Mouse (Mus musculus) stomach, embryonic 14.5 days (tissue): Measurements from ENCODE around the gene Tapbpl. TPM values are rescaled to one million over a fixed set of nuclear protein-coding genes. Genes with fewer than 3 reads are reported as not detected.

Experiments used
- ATAC-seq: fragments of 200-750 bp; cut with Nextera tagmentation; 2 replicates; pipeline ENCODE4 v1.8.0; 2017; ENCODE audit warnings: low read depth, moderate TSS enrichment; ENCODE audit not compliant: insufficient number of reproducible peaks, insufficient read depth, low FRiP score
- H3K27ac ChIP-seq: fragments of 300-500 bp; sonication (generic); 2 replicates; pipeline ENCODE4 v1.5.1; 2014; ENCODE audit warnings: mild to moderate bottlenecking, low read length, moderate library complexity, mixed read lengths
- H3K27me3 ChIP-seq: fragments of 300-500 bp; sonication (generic); 2 replicates; pipeline ENCODE4 v1.6.1; 2014; ENCODE audit warnings: low read length, control low read depth, mixed read lengths; ENCODE audit not compliant: control insufficient read depth, insufficient read depth
- H3K36me3 ChIP-seq: fragments of 300-500 bp; sonication (generic); 2 replicates; pipeline ENCODE4 v1.6.1; 2014; ENCODE audit warnings: mild to moderate bottlenecking, control low read depth, low read length, moderate library complexity, mixed read lengths; ENCODE audit not compliant: control insufficient read depth, insufficient read depth
- H3K4me1 ChIP-seq: fragments of 300-500 bp; sonication (generic); 2 replicates; pipeline ENCODE4 v1.6.1; 2014; ENCODE audit warnings: low read length, control low read depth, mixed read lengths; ENCODE audit not compliant: control insufficient read depth, insufficient read depth
- H3K4me2 ChIP-seq: fragments of 300-500 bp; sonication (generic); replicated peaks from 2 replicates; pipeline ENCODE4 v1.6.1; 2014; ENCODE audit warnings: low read depth, low read length, control low read depth
- H3K4me3 ChIP-seq: fragments of 300-500 bp; sonication (generic); 2 replicates; pipeline ENCODE4 v1.5.1; 2014; ENCODE audit warnings: low read depth, low read length, control low read depth
- H3K9ac ChIP-seq: fragments of 300-500 bp; sonication (generic); replicated peaks from 2 replicates; pipeline ENCODE4 v1.6.1; 2014; ENCODE audit warnings: low read depth, mild to moderate bottlenecking, control low read depth, low read length, moderate library complexity, mixed read lengths
- H3K9me3 ChIP-seq: fragments of 300-500 bp; sonication (generic); 2 replicates; pipeline ENCODE4 v1.6.1; 2016; ENCODE audit warnings: low read depth, low read length, control low read depth; ENCODE audit not compliant: control insufficient read depth
- WGBS: fragments of 180-500 bp; shearing (Covaris S2); extraction: QIAGEN DNeasy Blood & Tissue Kit; methylation state at CpG from one replicate; pipeline ENCODE4 v1.1.7; 2014; 5-methylcytosine and 5-hydroxymethylcytosine counted together
- polyA plus RNA-seq: library from polyadenylated mRNA; unstranded; fragments of >200 nt; fragmentation: Nextera tagmentation; extraction: Ambion mirVana; gene quantifications from 2 replicates; pipeline ENCODE4 v1.2.1, GENCODE M21; 2014

The Tapbpl gene
- polyA plus RNA-seq = 4.7 and 5.2 TPM in 2 replicates

DNA sequence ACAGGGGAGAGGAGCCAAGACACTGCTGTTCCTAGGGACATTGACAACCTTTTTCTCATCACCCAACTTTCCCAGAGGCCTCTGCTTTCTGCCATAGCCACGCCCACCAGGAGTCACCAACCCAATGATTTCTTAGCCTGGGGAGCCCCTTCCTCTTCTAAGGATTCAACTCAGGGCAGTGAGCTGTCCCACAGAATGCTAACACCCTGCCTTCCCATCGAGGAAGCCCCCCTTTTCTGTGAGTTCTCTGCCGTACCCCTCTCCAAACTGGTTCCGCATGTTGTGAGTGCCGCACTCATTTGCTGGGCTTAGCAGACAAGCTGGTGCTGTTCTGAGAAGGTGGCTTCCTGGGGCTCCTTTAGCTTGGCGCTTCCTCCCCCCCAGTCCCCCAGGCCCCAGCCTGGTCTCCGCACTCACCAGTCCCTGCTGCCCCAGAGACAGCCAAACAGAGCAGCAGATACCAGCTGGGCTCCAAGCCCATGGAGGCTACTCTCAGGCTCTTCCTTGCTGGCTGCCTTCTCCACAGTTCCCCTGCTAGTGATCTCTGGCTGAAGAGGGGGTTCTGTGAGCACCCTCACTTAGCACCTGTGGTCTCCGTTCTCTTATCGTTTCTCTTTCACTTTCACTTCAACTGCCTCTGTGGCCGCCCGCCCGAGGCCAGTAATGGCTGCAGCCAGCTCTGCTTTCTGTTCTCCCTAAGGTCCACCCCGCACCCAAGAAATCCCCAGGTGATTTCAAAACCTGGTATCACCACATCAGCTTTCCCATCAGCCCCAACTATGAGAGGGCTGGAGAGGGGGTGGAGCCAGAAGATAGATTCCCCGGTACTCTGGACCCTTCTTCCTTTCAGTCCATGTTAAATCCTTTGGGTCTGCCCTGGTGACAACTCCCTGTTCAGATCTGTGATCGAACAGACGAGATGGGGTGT is at the start of gene Tapbpl:
Tapbpl (minus strand) TSS at position 744 of the 928 bp plus-strand sequence.
- peak within 1 kb of the TSS; percentile 47 for H3K4me3 ChIP-seq
- H3K27me3 ChIP-seq = no peaks in the 10 kb centered on the region
- H3K36me3 ChIP-seq = no peaks in the 10 kb centered on the region
- peak; percentile 50 for ATAC-seq
- no peaks in the 10 kb centered on the region for H3K9me3 ChIP-seq
- peak within 1 kb of the TSS; percentile 82 for H3K9ac ChIP-seq
- 1% methylated on average over 16 of the region's 16 CpGs for WGBS
- H3K27ac ChIP-seq = peak within 1 kb of the TSS; percentile 81
- peak within 1 kb of the TSS; percentile 97 for H3K4me2 ChIP-seq
- H3K4me1 ChIP-seq = 0 out of 2 replicates have a peak, but pooled peaks cover 5% of the 10 kb centered on the region

DNA sequence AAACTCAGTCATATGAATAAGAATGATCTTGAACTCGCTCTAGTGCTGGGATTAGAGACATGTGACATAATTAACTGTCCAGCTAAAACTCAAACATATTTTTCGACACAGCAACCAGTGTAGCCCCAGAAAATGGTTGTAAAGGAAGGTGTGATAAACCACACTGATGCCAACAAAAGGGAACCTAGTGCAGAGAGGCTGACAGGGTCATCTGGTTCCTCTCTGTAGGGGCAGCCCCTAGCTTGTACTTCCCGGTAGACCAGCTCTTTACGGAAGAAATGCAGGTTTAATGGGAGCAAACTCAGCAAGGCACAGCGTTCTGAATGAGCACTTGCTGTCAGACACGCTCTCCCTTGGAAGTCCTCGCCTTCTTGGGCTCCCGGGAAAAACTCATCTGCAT is 48.1 kb upstream of the Tapbpl start:
- ATAC-seq = no peak
- Histone ChIP-seq H3K4me1 (0 out of 2 replicates have a peak, but pooled peaks cover 4% of the 10 kb centered on the region), H3K9ac (no peak overlapping the region), H3K4me3 (no peak overlapping the region), H3K36me3 (no peaks in the 10 kb centered on the region), H3K9me3 (no peaks in the 10 kb centered on the region; the same call in 1 of the 2 replicates), H3K4me2 (no peak overlapping the region), H3K27ac (no peak overlapping the region), H3K27me3 (no peaks in the 10 kb centered on the region)
- WGBS = 61% methylated on average over 8 of the region's 8 CpGs

DNA sequence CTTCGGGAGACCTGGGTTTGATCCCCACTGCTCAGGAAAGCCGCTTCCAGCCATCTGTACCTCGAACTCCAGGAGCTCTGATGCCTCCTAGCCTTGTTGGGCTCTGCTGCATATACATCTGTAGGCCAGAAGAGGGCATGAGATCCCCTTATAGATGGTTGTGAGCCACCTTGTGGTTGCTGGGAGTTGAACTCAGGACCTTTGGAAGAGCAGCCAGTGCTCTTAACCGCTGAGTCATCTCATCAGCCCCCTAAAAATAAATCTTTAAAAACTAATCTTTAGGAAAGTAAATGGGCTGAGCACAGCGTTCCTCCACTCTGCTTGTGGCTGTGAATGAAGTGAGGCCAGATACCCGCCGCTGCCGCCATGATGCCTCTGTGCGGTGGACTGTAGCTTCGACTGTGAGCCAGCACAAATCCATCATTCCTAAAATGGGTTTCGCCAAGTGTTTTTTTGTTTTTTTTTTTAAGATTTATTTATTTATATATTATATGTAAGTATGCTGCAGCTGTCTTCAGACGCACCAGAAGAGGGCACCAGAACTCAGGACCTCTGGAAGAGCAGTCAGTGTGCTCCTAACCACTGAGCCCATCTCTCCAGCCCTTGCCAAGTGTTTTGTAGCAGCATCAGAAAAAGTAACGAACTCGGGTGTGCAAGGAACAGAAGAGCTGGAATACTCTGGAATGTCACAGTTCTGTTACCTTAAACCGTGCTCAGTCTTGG is 43.3 kb upstream of the Tapbpl start:
- Histone ChIP-seq H3K27me3 (no peaks in the 10 kb centered on the region), H3K4me1 (0 out of 2 replicates have a peak, but pooled peaks cover 3% of the 10 kb centered on the region), H3K9ac (no peak overlapping the region), H3K36me3 (no peaks in the 10 kb centered on the region), H3K4me2 (no peak overlapping the region), H3K27ac (no peak overlapping the region), H3K4me3 (no peak overlapping the region), H3K9me3 (no peaks in the 10 kb centered on the region)
- no peak for ATAC-seq
- WGBS = 55% methylated on average over 15 of the region's 15 CpGs

DNA sequence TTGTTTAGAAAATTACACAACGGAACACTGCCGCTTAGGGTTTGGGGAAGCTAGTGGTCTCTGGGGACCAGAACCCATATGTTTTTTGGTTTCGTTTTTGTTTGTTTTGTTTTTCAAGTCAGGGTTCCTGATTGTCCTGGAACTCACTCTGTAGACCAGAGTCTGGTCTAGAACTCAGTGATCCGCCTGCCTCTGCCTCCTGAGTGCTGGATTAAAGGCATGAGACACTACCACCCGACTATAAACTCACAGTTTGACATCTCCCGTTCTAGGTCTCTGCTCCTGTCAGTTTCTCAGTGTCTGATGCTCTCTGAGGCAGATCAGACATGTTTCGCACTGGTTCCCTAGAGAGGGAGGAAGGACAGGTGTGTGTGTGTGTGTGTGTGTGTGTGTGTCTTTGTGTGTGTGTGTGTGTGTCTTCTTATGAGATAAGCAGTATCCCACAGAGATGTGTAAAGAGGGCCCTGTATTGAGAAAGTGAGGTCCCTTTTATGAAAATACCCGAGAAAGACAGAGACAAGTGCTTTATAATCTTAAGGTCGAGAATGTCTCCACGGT is 40.6 kb upstream of the Tapbpl start:
- WGBS = 78% methylated on average over 10 of the region's 10 CpGs
- H3K9ac ChIP-seq = no peak overlapping the region
- H3K27me3 ChIP-seq = no peaks in the 10 kb centered on the region
- H3K36me3 ChIP-seq = no peaks in the 10 kb centered on the region
- H3K9me3 ChIP-seq = no peaks in the 10 kb centered on the region
- no peak overlapping the region for H3K4me2 ChIP-seq
- ATAC-seq = no peak
- 0 out of 2 replicates have a peak, but pooled peaks cover 3% of the 10 kb centered on the region for H3K4me1 ChIP-seq
- H3K27ac ChIP-seq = no peak overlapping the region
- H3K4me3 ChIP-seq = no peak overlapping the region

DNA sequence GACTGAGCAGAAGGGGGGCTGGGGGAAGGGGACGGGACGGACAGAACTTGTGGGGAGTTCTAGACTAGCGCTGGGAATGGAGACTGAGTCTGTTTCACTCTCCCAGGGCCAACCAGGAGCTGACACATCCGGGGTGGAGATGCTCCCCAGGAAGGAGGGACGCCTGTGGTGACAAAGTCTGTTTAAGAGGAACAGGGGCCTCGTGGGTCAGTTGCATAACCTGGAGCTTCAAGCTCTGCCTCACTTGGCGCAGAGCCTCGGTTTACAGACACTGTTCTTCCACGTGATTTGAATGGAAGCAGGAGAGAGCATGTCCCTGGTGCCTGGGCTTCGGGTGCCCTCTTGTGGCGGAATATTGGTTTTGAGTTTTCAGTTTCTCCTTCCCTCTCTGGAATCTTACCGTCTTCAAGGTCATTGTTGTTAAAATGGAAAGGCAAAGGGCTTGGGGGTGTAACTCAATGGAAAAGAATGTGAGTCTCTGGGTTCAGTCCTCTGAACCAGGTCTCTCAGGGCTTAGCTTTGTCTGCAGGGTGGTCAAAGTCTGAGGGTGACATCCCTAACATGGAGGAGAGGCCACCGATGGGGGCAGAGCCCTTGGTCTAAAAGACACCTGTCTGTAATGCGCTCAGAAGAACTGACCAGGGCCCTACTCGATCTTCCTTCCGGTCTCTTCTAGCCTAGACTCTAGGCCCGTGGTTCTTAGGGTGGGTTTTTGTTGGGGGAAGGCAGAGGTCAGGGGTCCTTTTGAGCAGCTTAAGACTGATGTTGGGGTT is 40.0 kb upstream of the Tapbpl start:
- Histone ChIP-seq H3K9me3 (no peaks in the 10 kb centered on the region), H3K27ac (no peak overlapping the region), H3K4me2 (peak overlapping the region; percentile 39), H3K4me1 (0 out of 2 replicates have a peak, but pooled peaks cover 3% of the 10 kb centered on the region), H3K27me3 (no peaks in the 10 kb centered on the region), H3K9ac (no peak overlapping the region), H3K36me3 (no peaks in the 10 kb centered on the region), H3K4me3 (no peak overlapping the region)
- peak; percentile 83 for ATAC-seq
- WGBS = 17% methylated on average over 17 of the region's 17 CpGs

DNA sequence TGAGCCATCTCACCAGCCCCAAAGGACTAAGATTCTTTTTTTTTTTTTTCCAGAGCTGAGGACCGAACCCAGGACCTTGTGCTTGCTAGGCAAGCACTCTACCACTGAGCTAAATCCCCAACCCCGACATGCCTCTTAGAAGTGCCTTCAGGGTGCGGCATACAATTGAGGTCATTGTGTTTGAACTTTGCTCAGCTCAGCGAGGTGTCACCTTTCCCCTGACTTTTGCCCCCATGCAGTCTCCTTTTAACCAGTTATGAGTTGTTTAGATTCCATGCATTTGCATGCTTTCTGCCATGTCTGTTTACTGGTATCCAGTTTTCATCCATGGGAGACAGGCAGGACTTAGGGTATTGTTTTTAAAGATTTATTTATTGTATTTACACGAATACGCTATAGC is 37.1 kb upstream of the Tapbpl start:
- 47% methylated on average over 6 of the region's 6 CpGs for WGBS
- no peak for ATAC-seq

DNA sequence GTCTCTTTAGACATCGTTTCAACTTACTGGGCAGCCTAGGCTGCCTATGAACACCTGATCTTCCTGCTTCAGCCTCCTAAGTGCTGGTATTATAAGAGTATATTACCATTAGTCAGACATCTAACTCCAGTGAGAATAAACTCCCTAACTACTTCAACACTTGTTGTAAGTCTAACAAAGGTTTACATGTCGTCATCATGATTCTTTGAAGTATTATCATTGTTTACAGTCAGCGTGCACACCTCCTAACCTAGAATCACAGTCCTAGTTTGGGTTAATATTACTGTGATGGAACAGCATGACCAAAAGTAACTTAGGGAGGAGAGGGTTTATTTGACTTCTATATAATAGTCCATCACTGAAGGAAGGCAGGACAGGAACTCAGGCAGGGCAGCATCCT is 35.8 kb upstream of the Tapbpl start:
- no peaks in the 10 kb centered on the region for H3K9me3 ChIP-seq
- WGBS = 68% methylated on average over 3 of the region's 3 CpGs
- no peaks in the 10 kb centered on the region for H3K27me3 ChIP-seq
- ATAC-seq = no peak
- H3K9ac ChIP-seq = no peak overlapping the region
- no peak overlapping the region for H3K4me2 ChIP-seq
- no peaks in the 10 kb centered on the region for H3K36me3 ChIP-seq
- H3K4me1 ChIP-seq = 0 out of 2 replicates have a peak, but pooled peaks cover 3% of the 10 kb centered on the region
- no peak overlapping the region for H3K27ac ChIP-seq
- H3K4me3 ChIP-seq = no peak overlapping the region

More for the DNA sequence above, 37.1 kb upstream of the Tapbpl start:
- Histone ChIP-seq H3K9ac (no peak overlapping the region), H3K36me3 (no peaks in the 10 kb centered on the region), H3K4me3 (no peak overlapping the region), H3K9me3 (no peaks in the 10 kb centered on the region), H3K4me2 (no peak overlapping the region), H3K27me3 (no peaks in the 10 kb centered on the region), H3K4me1 (0 out of 2 replicates have a peak, but pooled peaks cover 3% of the 10 kb centered on the region), H3K27ac (no peak overlapping the region)
